Mouse (Mus musculus): ENCODE data around the gene Prkag2.

GRCm38 (mm10) chr5:25114110-25114509 lies 13.7 kb upstream of the Prkag2 start:
- TF ChIP-seq CTCF (conservative IDR thresholded peaks at IDR 0.05; ENCODE audit: low read length) (no peak), POU5F1 (IDR thresholded peaks at IDR 0.05; ENCODE audit: borderline replicate concordance, low read length) (no peak)

All from E14TG2a.4 (cell line).